Mouse (Mus musculus): Measurements from ENCODE around the gene Zc3h18.
A peak's percentile ranks its signal among the peaks of the same experiment; 100 is the strongest.

DNA sequence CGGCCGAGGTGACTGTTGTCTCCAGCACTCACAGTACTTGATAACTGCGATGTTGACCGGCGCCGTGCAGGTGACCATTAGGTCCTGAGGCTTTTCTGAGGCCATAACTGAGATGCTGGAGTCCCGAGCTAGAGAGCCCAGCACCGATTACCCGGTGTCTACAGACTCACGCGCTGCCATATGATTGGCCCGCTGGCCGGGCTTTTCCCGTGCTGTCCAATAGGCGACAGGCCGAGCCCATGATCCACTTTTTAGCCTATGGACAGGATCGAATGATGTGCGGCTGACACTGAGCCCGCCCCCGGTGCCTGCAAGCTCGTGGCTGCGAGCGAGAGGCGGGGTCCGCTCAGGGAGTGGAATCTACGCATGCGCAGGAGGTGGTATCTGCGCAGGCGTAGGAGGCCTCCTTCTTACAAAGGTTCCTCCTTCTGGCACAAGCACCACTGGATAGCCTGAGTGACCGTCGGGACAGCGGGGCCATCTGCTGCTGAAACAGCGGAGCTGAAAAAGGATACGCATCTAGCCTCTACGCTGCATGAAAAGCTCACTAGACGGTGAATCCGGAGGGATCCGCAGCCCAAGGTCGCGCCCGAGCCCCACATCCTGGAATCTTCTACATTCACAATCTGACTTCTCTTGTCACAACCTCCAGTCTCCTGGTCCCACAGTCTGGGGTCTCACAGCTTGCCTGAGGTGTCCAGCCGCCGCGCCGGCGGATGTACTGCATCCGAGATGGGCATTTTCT is 67.0 kb downstream of the Zc3h18 start, which contains the start of gene Mvd:
- TF ChIP-seq POLR2A (IDR thresholded peaks at IDR 0.05; ENCODE audit: low read depth, low read length) (peak; percentile 93), CTCF (IDR thresholded peaks at IDR 0.05; ENCODE audit: extremely low read depth, insufficient read length, insufficient replicate concordance, low read depth, low read length) (peak; percentile 32; the same call in 1 of the 2 replicates)

All from small intestine, adult 2 months (tissue).